Mouse (Mus musculus) lung, postnatal 14 days (tissue): Measurements from ENCODE around the gene Tesk2.
A peak's percentile ranks its signal among the peaks of the same experiment; 100 is the strongest.
"Not testable (repeated sequence)": the region's sequence is repeated elsewhere in the genome, so short reads cannot be mapped to it uniquely, and the experiment has no call there.

Experiments used
- DNase-seq: peaks from one replicate; pipeline ENCODE4 v3.0.0; 2021

Gene Tesk2

GRCm38 (mm10) chr4:116720343-116721097 is at the start of gene Tesk2:
TSS of gene Tesk2 (plus strand) at chr4:116720948.
- DNase-seq, result peak; percentile 90

- peak; percentile 64 for DNase-seq
Observed at GRCm38 (mm10) chr4:116672785-116673184, 48.0 kb upstream of the Tesk2 start.

GRCm38 (mm10) chr4:116674761-116675160 is 46.0 kb upstream of the Tesk2 start:
- DNase-seq, result not testable (repeated sequence)

GRCm38 (mm10) chr4:116676027-116676426 is 44.7 kb upstream of the Tesk2 start:
- DNase-seq, result no peak

- DNase-seq, result no peak
Observed at GRCm38 (mm10) chr4:116677808-116678207, 42.9 kb upstream of the Tesk2 start.

- DNase-seq, result no peak
Observed at GRCm38 (mm10) chr4:116679141-116679540, 41.6 kb upstream of the Tesk2 start.

- not testable (repeated sequence) for DNase-seq
Observed at GRCm38 (mm10) chr4:116680521-116680920, 40.2 kb upstream of the Tesk2 start.

- no peak for DNase-seq
Observed at GRCm38 (mm10) chr4:116683957-116684356, 36.8 kb upstream of the Tesk2 start.

- no peak for DNase-seq
Observed at GRCm38 (mm10) chr4:116684665-116685064, 36.1 kb upstream of the Tesk2 start.

- DNase-seq, result peak; percentile 97
Observed at GRCm38 (mm10) chr4:116685402-116686061, 35.2 kb upstream of the Tesk2 start, which contains the start of gene Prdx1. TSS of gene Prdx1 (plus strand) at chr4:116685544.

- no peak for DNase-seq
Observed at GRCm38 (mm10) chr4:116687041-116687440, 33.7 kb upstream of the Tesk2 start.

- DNase-seq, result no peak
Observed at GRCm38 (mm10) chr4:116689309-116689876, 31.4 kb upstream of the Tesk2 start.

GRCm38 (mm10) chr4:116692146-116692545 is 28.6 kb upstream of the Tesk2 start:
- no peak for DNase-seq

- no peak for DNase-seq
Observed at GRCm38 (mm10) chr4:116693785-116694184, 27.0 kb upstream of the Tesk2 start.

GRCm38 (mm10) chr4:116698693-116699342 is 21.9 kb upstream of the Tesk2 start:
- DNase-seq, result no peak

- no peak for DNase-seq
Observed at GRCm38 (mm10) chr4:116700964-116701363, 19.8 kb upstream of the Tesk2 start.

- DNase-seq, result peak; percentile 84
Observed at GRCm38 (mm10) chr4:116703804-116704203, 16.9 kb upstream of the Tesk2 start.

- no peak for DNase-seq
Observed at GRCm38 (mm10) chr4:116707666-116708065, 13.1 kb upstream of the Tesk2 start.

- DNase-seq, result peak; percentile 89
Observed at GRCm38 (mm10) chr4:116708201-116708764, 12.5 kb upstream of the Tesk2 start, which contains the start of the genes Mmachc and Ccdc163. TSS of gene Mmachc (minus strand) at chr4:116708406. TSS of gene Ccdc163 (plus strand) at chr4:116708509.

- no peak for DNase-seq
Observed at GRCm38 (mm10) chr4:116708791-116709390, 11.9 kb upstream of the Tesk2 start.

GRCm38 (mm10) chr4:116710154-116710553 is 10.6 kb upstream of the Tesk2 start:
- DNase-seq, result no peak

- DNase-seq, result no peak
Observed at GRCm38 (mm10) chr4:116712536-116712935, 8.2 kb upstream of the Tesk2 start.
